Mouse (Mus musculus) kidney, postnatal 4 days (tissue): ENCODE data around the gene Sik3.

ENCODE experiments used
- DNase-seq, 2 experiments: peaks; one replicate each; pipeline ENCODE4 v3.0.0; 2021; ENCODE audit warnings: mixed read lengths in 2 of 2

The Sik3 gene

GRCm38 (mm10) chr9:46016417-46016816 lies 3.8 kb downstream of the Sik3 start:
- no peak for DNase-seq

GRCm38 (mm10) chr9:46018316-46018715 lies 5.7 kb downstream of the Sik3 start:
- DNase-seq, result no peak

GRCm38 (mm10) chr9:46019975-46020374 lies 7.4 kb downstream of the Sik3 start:
- DNase-seq, result no peak

GRCm38 (mm10) chr9:46023591-46023990 lies 11.0 kb downstream of the Sik3 start:
- no peak for DNase-seq

GRCm38 (mm10) chr9:46026058-46026849 lies 13.6 kb downstream of the Sik3 start:
- no peak for DNase-seq

- DNase-seq, result no peak
Measured at GRCm38 (mm10) chr9:46027994-46028393, 15.4 kb downstream of the Sik3 start.

- no peak for DNase-seq
Measured at GRCm38 (mm10) chr9:46029534-46029933, 16.9 kb downstream of the Sik3 start.

GRCm38 (mm10) chr9:46030184-46030583 lies 17.6 kb downstream of the Sik3 start:
- DNase-seq, result no peak

- DNase-seq, result no peak
Measured at GRCm38 (mm10) chr9:46030968-46031367, 18.3 kb downstream of the Sik3 start.

GRCm38 (mm10) chr9:46032190-46032589 lies 19.6 kb downstream of the Sik3 start:
- DNase-seq, result peak; percentile 37 to 55

GRCm38 (mm10) chr9:46033058-46033457 lies 20.4 kb downstream of the Sik3 start:
- DNase-seq, result no peak

GRCm38 (mm10) chr9:46033862-46034261 lies 21.2 kb downstream of the Sik3 start:
- DNase-seq, result no peak

- no peak for DNase-seq
Measured at GRCm38 (mm10) chr9:46035290-46035871, 22.8 kb downstream of the Sik3 start.

- DNase-seq, result no peak
Measured at GRCm38 (mm10) chr9:46036881-46037280, 24.3 kb downstream of the Sik3 start.

GRCm38 (mm10) chr9:46038786-46039185 lies 26.2 kb downstream of the Sik3 start:
- DNase-seq, result peak in 1 of 2 experiments; percentile 30

- DNase-seq, result no peak
Measured at GRCm38 (mm10) chr9:46041186-46041585, 28.6 kb downstream of the Sik3 start.

GRCm38 (mm10) chr9:46042387-46042786 lies 29.8 kb downstream of the Sik3 start:
- DNase-seq, result no peak

GRCm38 (mm10) chr9:46043626-46044025 lies 31.0 kb downstream of the Sik3 start:
- no peak for DNase-seq

- no peak for DNase-seq
Measured at GRCm38 (mm10) chr9:46046724-46047517, 34.3 kb downstream of the Sik3 start.

- no peak for DNase-seq
Measured at GRCm38 (mm10) chr9:46049525-46049924, 36.9 kb downstream of the Sik3 start.

GRCm38 (mm10) chr9:46050203-46050602 lies 37.6 kb downstream of the Sik3 start:
- DNase-seq, result no peak

GRCm38 (mm10) chr9:46053014-46053666 lies 40.5 kb downstream of the Sik3 start:
- no peak for DNase-seq

GRCm38 (mm10) chr9:46058065-46058464 lies 45.4 kb downstream of the Sik3 start:
- no peak for DNase-seq
